Mouse (Mus musculus) brain, embryonic 14.5 days (tissue): Measurements from ENCODE around the gene Tmco1.

Experiments used
- CTCF ChIP-seq: fragments of 200-500 bp; IDR thresholded peaks from 2 replicates; pipeline ENCODE4 v1.5.1; 2012; ENCODE audit warnings: inconsistent platforms, mild to moderate bottlenecking, moderate library complexity, borderline replicate concordance; ENCODE audit not compliant: insufficient read depth, insufficient read length; ENCODE audit errors: extremely low read depth
- POLR2A ChIP-seq: fragments of 200-500 bp; IDR thresholded peaks from 2 replicates; pipeline ENCODE4 v1.6.1; 2012; ENCODE audit warnings: mild to moderate bottlenecking, inconsistent platforms, borderline replicate concordance; ENCODE audit not compliant: poor library complexity, insufficient read depth, insufficient read length, severe bottlenecking; ENCODE audit errors: extremely low read depth

DNA sequence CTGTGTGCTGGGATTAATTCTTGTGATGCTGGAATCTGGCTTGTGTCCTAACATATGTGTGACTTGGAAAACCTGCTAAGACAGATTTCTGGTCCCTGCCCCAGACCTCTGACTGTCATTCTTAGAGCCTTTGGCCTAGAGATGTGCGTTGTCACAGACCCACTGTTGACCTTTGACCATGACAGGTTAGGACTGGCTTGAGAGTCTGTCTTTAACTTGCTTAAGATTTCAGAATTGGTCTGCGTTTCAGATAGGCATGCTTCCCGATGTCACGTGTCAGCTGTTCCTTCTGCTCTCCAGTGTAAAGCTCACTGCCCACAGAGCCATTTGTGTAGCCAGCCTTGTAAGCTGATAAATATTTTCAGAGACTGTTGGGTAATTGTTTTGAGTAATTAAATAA lies 54.6 kb downstream of the Tmco1 start:
- TF ChIP-seq CTCF: no peak
- no peak for TF ChIP-seq POLR2A
